In the genomic region with DNA sequence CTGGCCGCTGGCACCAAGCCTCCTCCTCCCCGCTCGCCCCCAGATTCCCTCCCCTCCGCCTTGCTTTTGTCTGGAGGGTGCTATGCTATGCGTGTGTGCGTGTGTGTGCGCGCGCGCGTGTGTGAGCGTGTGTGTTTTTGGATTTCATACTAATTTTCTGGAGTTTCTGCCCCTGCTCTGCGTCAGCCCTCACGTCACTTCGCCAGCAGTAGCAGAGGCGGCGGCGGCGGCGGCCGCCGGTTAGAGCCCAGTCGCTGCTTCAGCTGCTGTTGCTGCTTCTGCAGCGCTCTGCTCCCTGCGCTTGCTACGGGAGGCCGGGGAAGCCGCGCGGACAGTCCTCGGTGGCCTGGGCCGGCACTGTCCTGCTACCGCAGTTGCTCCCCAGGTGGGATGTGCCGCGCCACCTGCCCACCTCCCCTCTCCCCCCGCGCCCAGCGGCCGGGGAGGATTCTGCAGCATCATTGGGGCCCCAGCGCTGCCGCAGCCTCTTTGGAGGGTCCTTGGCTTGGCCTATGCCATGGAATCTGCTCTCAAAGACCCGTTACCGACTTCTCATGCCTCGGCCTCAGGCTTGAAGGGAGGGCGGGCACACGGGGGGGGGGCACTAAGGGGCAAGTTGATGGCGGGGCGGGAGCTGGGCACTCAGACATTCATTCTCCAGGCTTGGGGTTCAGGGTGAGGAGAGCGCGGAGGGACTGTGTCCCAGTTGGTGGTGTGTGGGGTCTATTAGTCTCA, we compare ENCODE assay signal across 9 mouse cellular contexts. TPM values are rescaled to one million over a fixed set of nuclear protein-coding genes. Genes with fewer than 3 reads are reported as not detected.
DNase-seq lines count a peak whose midpoint lies in the region; ATAC-seq and TF ChIP-seq lines count a peak whose summit lies in the region.
"Had no signal": no experiment of that assay in that cellular context is flagged by ENCODE, and none has a peak within 500 bp of the region (broad histone marks: within the 10 kb centered on the region; RNA-seq: fewer than 3 reads in every experiment).

No protein-coding gene starts in this region.

- no peak overlapping the region for H3K9ac ChIP-seq in liver, adult 2 months (ENCODE audit: low read depth, low read length)

- TF ChIP-seq POLR2A in lung, adult 2 months (IDR thresholded peaks at IDR 0.05; ENCODE audit: borderline replicate concordance, extremely low read depth, low read depth, low read length), result no peak
- TF ChIP-seq POLR2A in cortical plate, adult 2 months (IDR thresholded peaks at IDR 0.05; ENCODE audit: extremely low read depth, insufficient read depth, low read length), result peak; percentile 79
- no peak for TF ChIP-seq POLR2A in liver, adult 2 months (IDR thresholded peaks at IDR 0.05; ENCODE audit: extremely low read depth, insufficient read depth, low read length)

- no peaks in the 10 kb centered on the region for H3K36me3 ChIP-seq in liver, adult 2 months (ENCODE audit: control insufficient read depth, insufficient read depth, low read length)

- H3K4me3 ChIP-seq in lung, adult 2 months (replicated peaks; ENCODE audit: extremely low read depth, low read depth, low read length), result peak overlapping the region; percentile 70
- H3K4me3 ChIP-seq in cortical plate, adult 2 months (ENCODE audit: insufficient read depth, low read length), result peak overlapping the region; percentile 89
- H3K4me3 ChIP-seq in liver, adult 2 months (ENCODE audit: insufficient read depth, low read depth, low read length), result peak overlapping the region; percentile 32; the same call in 1 of the 2 replicates

- 1% methylated on average over 50 of the region's 50 CpGs for WGBS in lung, adult 2 months
- WGBS in liver, adult 2 months, result 2% methylated on average over 50 of the region's 50 CpGs

- H3K4me1 ChIP-seq in lung, adult 2 months (ENCODE audit: control insufficient read depth, insufficient read depth, low read length), result no peaks in the 10 kb centered on the region
- H3K4me1 ChIP-seq in cortical plate, adult 2 months (ENCODE audit: control insufficient read depth, insufficient read depth, low read length), result no peaks in the 10 kb centered on the region
- H3K4me1 ChIP-seq in liver, adult 2 months (ENCODE audit: control insufficient read depth, insufficient read depth, low read length), result no peaks in the 10 kb centered on the region

- no peaks in the 10 kb centered on the region for H3K79me2 ChIP-seq in liver, adult 2 months (ENCODE audit: control insufficient read depth, insufficient read depth, low read length)

- ATAC-seq in megakaryocyte progenitor cell, adult 5-6 weeks (replicated peaks; ENCODE audit: poor library complexity), result no peak

- no peak for TF ChIP-seq CTCF in lung, adult 2 months (IDR thresholded peaks at IDR 0.05; ENCODE audit: insufficient read depth, low read length)
- no peak for TF ChIP-seq CTCF in cortical plate, adult 2 months (IDR thresholded peaks at IDR 0.05; ENCODE audit: extremely low read depth, insufficient read depth, low read length)
- no peak for TF ChIP-seq CTCF in liver, adult 2 months (IDR thresholded peaks at IDR 0.05; ENCODE audit: low read depth, low read length)

- peak; percentile 5 for DNase-seq in lung, adult 2 months
- DNase-seq in lung, adult 18-20 months, result no peak
- peak; percentile 22 for DNase-seq in gastrocnemius, postnatal 25 days
- peak; percentile 38 for DNase-seq in kidney, postnatal 14 days
- DNase-seq in liver, adult 2 months (ENCODE audit: extremely low read depth, low read depth, low spot score), result no peak
- DNase-seq in ovary, postnatal 14 days (ENCODE audit: low spot score), result peak; percentile 10

- H3K27me3 ChIP-seq in liver, adult 2 months (ENCODE audit: control insufficient read depth, insufficient read depth, low read length), result peaks cover 14% of the 10 kb centered on the region; the same call in 1 of the 2 replicates
- H3K27me3 ChIP-seq: CH12.LX had no signal

- H3K27ac ChIP-seq in cortical plate, adult 2 months (ENCODE audit: insufficient read depth, low read length), result peak overlapping the region; percentile 98
- no peak overlapping the region for H3K27ac ChIP-seq in liver, adult 2 months (replicated peaks; ENCODE audit: insufficient read depth, low read depth, low read length)

RNA-seq across cellular contexts. Expression of a gene that starts 1.4 kb away (rescaled TPM):
- polyA plus RNA-seq in lung, adult 2 months (2012; rRNA removed), result 13.7 and 19.1 TPM in 2 replicates
- 200 and 214 TPM in 2 replicates for polyA plus RNA-seq in cortical plate, adult 2 months (2012; rRNA removed)
- 1 to 10 TPM; 3.3 to 9.0 TPM for total RNA-seq in gastrocnemius, postnatal 25 days (2021)
- total RNA-seq in liver, adult 2 months (2014; rRNA removed), result 0.55 and 4.2 TPM in 2 replicates
- 1.5 and 12.1 TPM in 2 replicates for polyA plus RNA-seq in liver, adult 2 months (2012; rRNA removed)
- total RNA-seq in megakaryocyte progenitor cell, adult 5-6 weeks (2015), result not detected in 2 replicates
- not detected in 2 replicates for total RNA-seq in megakaryocyte progenitor cell, adult 5-6 weeks (2017)
- total RNA-seq: CH12.LX had no signal

Comparison
In these comparisons a context has a peak if more than half of its experiments do, and no peak if none do; other contexts are left out.
1. DNase-seq: peak in lung, adult 2 months (single experiment), gastrocnemius, postnatal 25 days (single experiment), kidney, postnatal 14 days (single experiment) and ovary, postnatal 14 days (single experiment); none in lung, adult 18-20 months (0 of 2) and liver, adult 2 months (single experiment).
2. H3K4me3 ChIP-seq: peak in every context shown above with its lines; median percentile 89 in cortical plate, adult 2 months; 70 in lung, adult 2 months; 32 in liver, adult 2 months.